Mouse (Mus musculus): Measurements from ENCODE around the gene Igf1r. TPM values are rescaled to one million over a fixed set of nuclear protein-coding genes. Genes with fewer than 3 reads are reported as not detected.

The Igf1r gene
- total and polyA plus RNA-seq, 2 experiments from 2014 or later, result 12.1 to 40.3 TPM

- Histone ChIP-seq H3K9ac (replicated peaks; ENCODE audit: low read length, poor library complexity, severe bottlenecking) (no peak overlapping the region), H3K4me1 (ENCODE audit: insufficient read depth, low read length) (peaks cover 8% of the 10 kb centered on the region), H3K4me2 (ENCODE audit: low read depth, low read length, poor library complexity, severe bottlenecking) (no peak overlapping the region), H3K27ac (ENCODE audit: low read depth, low read length) (no peak overlapping the region), H3K4me3 (ENCODE audit: low read depth, low read length) (no peak overlapping the region), H3K36me3 (ENCODE audit: insufficient read depth, low read length) (no peaks in the 10 kb centered on the region), H3K27me3 (ENCODE audit: insufficient read depth, low read length) (no peaks in the 10 kb centered on the region), H3K9me3 (ENCODE audit: low read length) (no peaks in the 10 kb centered on the region)
- ATAC-seq (ENCODE audit: low FRiP score) (no peak), DNase-seq (ENCODE audit: low spot score) (no peak)
- 87% methylated on average over 10 of the region's 10 CpGs for WGBS
- no peak for TF ChIP-seq CTCF (IDR thresholded peaks at IDR 0.05)
These were observed 137.1 kb downstream of the Igf1r start for GRCm38 (mm10) chr7:68089725-68090124.

GRCm38 (mm10) chr7:68090576-68090975, 137.9 kb downstream of the Igf1r start:
- Histone ChIP-seq H3K36me3 (ENCODE audit: insufficient read depth, low read length) (no peaks in the 10 kb centered on the region), H3K27me3 (ENCODE audit: insufficient read depth, low read length) (no peaks in the 10 kb centered on the region), H3K27ac (ENCODE audit: low read depth, low read length) (no peak overlapping the region), H3K9me3 (ENCODE audit: low read length) (no peaks in the 10 kb centered on the region), H3K4me1 (ENCODE audit: insufficient read depth, low read length) (peaks cover 7% of the 10 kb centered on the region), H3K9ac (replicated peaks; ENCODE audit: low read length, poor library complexity, severe bottlenecking) (no peak overlapping the region), H3K4me2 (ENCODE audit: low read depth, low read length, poor library complexity, severe bottlenecking) (no peak overlapping the region), H3K4me3 (ENCODE audit: low read depth, low read length) (no peak overlapping the region)
- 79% methylated on average over 8 of the region's 8 CpGs for WGBS
- ATAC-seq (ENCODE audit: low FRiP score), result no peak
- DNase-seq (ENCODE audit: low spot score), result no peak
- TF ChIP-seq CTCF (IDR thresholded peaks at IDR 0.05), result no peak

GRCm38 (mm10) chr7:68092304-68092978, 139.8 kb downstream of the Igf1r start:
- WGBS, result 77% methylated on average over 8 of the region's 8 CpGs
- ATAC-seq (ENCODE audit: low FRiP score), result no peak

GRCm38 (mm10) chr7:68093817-68094216, 141.2 kb downstream of the Igf1r start:
- Histone ChIP-seq H3K9ac (replicated peaks; ENCODE audit: low read length, poor library complexity, severe bottlenecking) (no peak overlapping the region), H3K4me3 (ENCODE audit: low read depth, low read length) (no peak overlapping the region), H3K4me1 (ENCODE audit: insufficient read depth, low read length) (0 out of 2 replicates have a peak, but pooled peaks cover 3% of the 10 kb centered on the region), H3K4me2 (ENCODE audit: low read depth, low read length, poor library complexity, severe bottlenecking) (no peak overlapping the region), H3K27ac (ENCODE audit: low read depth, low read length) (no peak overlapping the region), H3K27me3 (ENCODE audit: insufficient read depth, low read length) (no peaks in the 10 kb centered on the region), H3K36me3 (ENCODE audit: insufficient read depth, low read length) (no peaks in the 10 kb centered on the region), H3K9me3 (ENCODE audit: low read length) (no peaks in the 10 kb centered on the region)
- no peak for TF ChIP-seq CTCF (IDR thresholded peaks at IDR 0.05)
- ATAC-seq (ENCODE audit: low FRiP score) (no peak), DNase-seq (ENCODE audit: low spot score) (no peak)
- WGBS, result 80% methylated on average over 9 of the region's 9 CpGs

More at GRCm38 (mm10) chr7:68092304-68092978, 139.8 kb downstream of the Igf1r start:
- Histone ChIP-seq H3K4me1 (ENCODE audit: insufficient read depth, low read length) (0 out of 2 replicates have a peak, but pooled peaks cover 3% of the 10 kb centered on the region), H3K27me3 (ENCODE audit: insufficient read depth, low read length) (no peaks in the 10 kb centered on the region), H3K4me3 (ENCODE audit: low read depth, low read length) (no peak overlapping the region), H3K9ac (replicated peaks; ENCODE audit: low read length, poor library complexity, severe bottlenecking) (no peak overlapping the region), H3K27ac (ENCODE audit: low read depth, low read length) (no peak overlapping the region), H3K4me2 (ENCODE audit: low read depth, low read length, poor library complexity, severe bottlenecking) (no peak overlapping the region), H3K36me3 (ENCODE audit: insufficient read depth, low read length) (no peaks in the 10 kb centered on the region), H3K9me3 (ENCODE audit: low read length) (no peaks in the 10 kb centered on the region)
- DNase-seq (ENCODE audit: low spot score), result no peak
- no peak for TF ChIP-seq CTCF (IDR thresholded peaks at IDR 0.05)

GRCm38 (mm10) chr7:68095574-68095973, 142.9 kb downstream of the Igf1r start:
- Histone ChIP-seq H3K4me3 (ENCODE audit: low read depth, low read length) (no peak overlapping the region), H3K27ac (ENCODE audit: low read depth, low read length) (no peak overlapping the region), H3K9me3 (ENCODE audit: low read length) (no peaks in the 10 kb centered on the region), H3K27me3 (ENCODE audit: insufficient read depth, low read length) (no peaks in the 10 kb centered on the region), H3K4me2 (ENCODE audit: low read depth, low read length, poor library complexity, severe bottlenecking) (no peak overlapping the region), H3K4me1 (ENCODE audit: insufficient read depth, low read length) (no peaks in the 10 kb centered on the region), H3K9ac (replicated peaks; ENCODE audit: low read length, poor library complexity, severe bottlenecking) (no peak overlapping the region), H3K36me3 (ENCODE audit: insufficient read depth, low read length) (no peaks in the 10 kb centered on the region)
- no peak for TF ChIP-seq CTCF (IDR thresholded peaks at IDR 0.05)
- WGBS, result 67% methylated on average over 4 of the region's 4 CpGs
- DNase-seq (ENCODE audit: low spot score) (no peak), ATAC-seq (ENCODE audit: low FRiP score) (no peak)

- H3K9me3 ChIP-seq (ENCODE audit: low read length), result no peaks in the 10 kb centered on the region
These were observed 143.8 kb downstream of the Igf1r start for GRCm38 (mm10) chr7:68096411-68096810.

More at GRCm38 (mm10) chr7:68096411-68096810, 143.8 kb downstream of the Igf1r start:
- Histone ChIP-seq H3K27ac (ENCODE audit: low read depth, low read length) (no peak overlapping the region), H3K27me3 (ENCODE audit: insufficient read depth, low read length) (no peaks in the 10 kb centered on the region), H3K36me3 (ENCODE audit: insufficient read depth, low read length) (no peaks in the 10 kb centered on the region), H3K4me2 (ENCODE audit: low read depth, low read length, poor library complexity, severe bottlenecking) (no peak overlapping the region), H3K9ac (replicated peaks; ENCODE audit: low read length, poor library complexity, severe bottlenecking) (no peak overlapping the region), H3K4me1 (ENCODE audit: insufficient read depth, low read length) (no peaks in the 10 kb centered on the region), H3K4me3 (ENCODE audit: low read depth, low read length) (no peak overlapping the region)
- ATAC-seq (ENCODE audit: low FRiP score) (no peak), DNase-seq (ENCODE audit: low spot score) (no peak)
- no peak for TF ChIP-seq CTCF (IDR thresholded peaks at IDR 0.05)
- WGBS, result 89% methylated on average over 6 of the region's 6 CpGs
